Mouse (Mus musculus): ENCODE data around the gene Atat1. TPM values are rescaled to one million over a fixed set of nuclear protein-coding genes. Genes with fewer than 3 reads are reported as not detected.

The Atat1 gene
- polyA plus RNA-seq, 1 experiment from 2014 or later, result 151 TPM

DNA sequence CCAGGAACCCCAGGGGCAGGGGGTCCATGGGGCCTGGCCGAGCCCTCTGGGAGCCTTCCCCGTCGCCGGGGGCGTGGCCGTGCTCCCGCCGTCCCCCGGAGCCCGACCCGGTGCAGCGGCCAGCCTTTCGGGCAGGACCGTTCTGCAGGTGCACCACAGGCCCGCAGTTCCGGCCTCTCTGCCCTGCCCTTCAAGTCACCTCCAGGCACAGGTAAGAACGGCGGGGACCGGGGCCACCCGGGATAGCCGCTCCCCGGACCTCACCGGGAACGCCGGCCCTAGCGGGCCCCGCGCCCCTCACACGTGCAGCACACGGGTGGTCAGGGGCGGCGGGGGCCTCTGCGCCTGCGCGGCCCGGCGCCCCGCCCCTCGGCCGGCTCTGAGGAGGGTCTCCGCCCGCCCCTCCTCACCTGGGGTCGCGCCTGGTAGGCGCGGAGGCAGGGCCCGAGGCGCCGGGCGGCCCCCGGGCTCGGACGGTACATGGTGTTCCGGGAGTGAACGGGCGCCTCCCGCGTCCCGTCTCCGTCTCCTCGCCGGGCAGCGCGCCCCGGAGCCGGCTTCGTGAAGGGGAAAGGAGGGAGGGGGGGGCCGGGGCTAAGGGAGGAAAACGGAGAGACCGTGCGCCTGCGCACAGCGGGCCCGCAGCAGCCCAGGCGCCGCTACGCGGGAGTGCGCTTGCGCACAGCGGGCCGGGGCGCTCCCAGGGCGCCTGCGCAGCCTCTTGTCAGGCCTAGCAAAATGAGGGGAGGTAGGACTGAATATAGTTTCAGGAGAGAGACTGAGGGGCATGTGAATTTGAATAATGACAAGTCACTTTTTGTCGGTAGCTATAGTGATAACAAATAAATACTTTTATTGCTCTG, 12.9 kb downstream of the Atat1 start, which contains the start of gene 2310061I04Rik:
Gene 2310061I04Rik, minus strand, starts transcription at position 651 of the 863 bp plus-strand sequence.
- Histone ChIP-seq H3K4me1 (peaks cover 21% of the 10 kb centered on the region), H3K4me3 (peak within 1 kb of the TSS; percentile 82), H3K36me3 (peaks cover 66% of the 10 kb centered on the region), H3K27me3 (no peaks in the 10 kb centered on the region), H3K9me3 (no peaks in the 10 kb centered on the region), H3K27ac (peak within 1 kb of the TSS; percentile 88), H3K9ac (peak within 1 kb of the TSS; percentile 87), H3K4me2 (peak within 1 kb of the TSS; percentile 99)
- under 1% methylated on average over 86 of the region's 86 CpGs for WGBS
- peak; percentile 91 for ATAC-seq (ENCODE audit: insufficient number of reproducible peaks, insufficient read depth, low FRiP score, low TSS enrichment, low read depth)

- Histone ChIP-seq H3K4me1 (no peaks in the 10 kb centered on the region), H3K27ac (no peak overlapping the region), H3K4me3 (no peak overlapping the region), H3K9ac (no peak overlapping the region), H3K4me2 (no peak overlapping the region), H3K36me3 (peaks cover 98% of the 10 kb centered on the region), H3K27me3 (no peaks in the 10 kb centered on the region), H3K9me3 (no peaks in the 10 kb centered on the region)
- ATAC-seq (ENCODE audit: insufficient number of reproducible peaks, insufficient read depth, low FRiP score, low TSS enrichment, low read depth), result no peak
- WGBS, result 88% methylated on average over 12 of the region's 17 CpGs
Observed at GRCm38 (mm10) chr17:35887725-35888124, 22.1 kb downstream of the Atat1 start.

DNA sequence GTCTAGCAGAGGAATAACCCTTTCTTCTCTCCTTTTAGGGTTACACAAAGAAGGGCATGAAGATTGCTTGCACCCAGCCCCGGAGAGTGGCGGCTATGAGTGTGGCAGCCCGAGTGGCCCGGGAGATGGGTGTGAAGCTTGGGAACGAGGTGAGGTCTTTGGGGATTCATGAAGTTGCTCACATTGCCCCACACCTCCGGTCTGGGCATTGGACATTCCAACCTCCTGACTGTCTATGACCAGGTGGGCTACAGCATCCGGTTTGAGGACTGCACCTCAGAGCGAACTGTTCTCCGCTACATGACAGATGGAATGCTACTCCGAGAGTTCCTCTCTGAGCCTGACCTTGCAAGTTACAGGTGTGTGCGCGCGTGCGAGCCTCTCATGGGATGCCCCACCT, 26.1 kb downstream of the Atat1 start:
- H3K36me3 ChIP-seq, result peaks cover 73% of the 10 kb centered on the region
- H3K27me3 ChIP-seq, result no peaks in the 10 kb centered on the region
- no peak for ATAC-seq (ENCODE audit: insufficient number of reproducible peaks, insufficient read depth, low FRiP score, low TSS enrichment, low read depth)
- H3K4me1 ChIP-seq, result peaks cover 14% of the 10 kb centered on the region
- H3K4me2 ChIP-seq, result no peak overlapping the region
- no peak overlapping the region for H3K27ac ChIP-seq
- no peaks in the 10 kb centered on the region for H3K9me3 ChIP-seq
- WGBS, result 94% methylated on average over 14 of the region's 14 CpGs
- H3K4me3 ChIP-seq, result no peak overlapping the region
- no peak overlapping the region for H3K9ac ChIP-seq

DNA sequence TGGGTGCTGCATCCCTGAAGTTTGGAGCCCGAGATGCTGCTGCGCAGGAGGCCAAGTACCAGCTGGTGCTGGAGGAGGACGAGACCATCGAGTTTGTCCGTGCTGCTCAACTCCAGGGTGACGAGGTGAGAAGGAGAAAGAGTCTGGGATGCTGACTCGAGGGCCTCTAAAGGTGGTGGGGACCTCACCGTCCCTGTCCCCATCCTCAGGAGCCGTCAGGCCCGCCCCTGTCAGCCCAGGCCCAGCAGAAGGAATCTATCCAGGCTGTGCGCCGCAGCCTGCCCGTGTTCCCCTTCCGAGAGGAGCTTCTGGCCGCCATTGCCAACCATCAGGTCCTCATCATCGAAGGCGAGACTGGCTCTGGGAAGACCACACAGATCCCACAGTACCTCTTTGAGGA, 27.0 kb downstream of the Atat1 start:
- H3K4me3 ChIP-seq, result no peak overlapping the region
- peaks cover 65% of the 10 kb centered on the region for H3K36me3 ChIP-seq
- H3K27ac ChIP-seq, result no peak overlapping the region
- no peak for ATAC-seq (ENCODE audit: insufficient number of reproducible peaks, insufficient read depth, low FRiP score, low TSS enrichment, low read depth)
- peaks cover 14% of the 10 kb centered on the region for H3K4me1 ChIP-seq
- no peak overlapping the region for H3K9ac ChIP-seq
- 91% methylated on average over 17 of the region's 17 CpGs for WGBS
- H3K27me3 ChIP-seq, result no peaks in the 10 kb centered on the region
- H3K4me2 ChIP-seq, result no peak overlapping the region
- H3K9me3 ChIP-seq, result no peaks in the 10 kb centered on the region

GRCm38 (mm10) chr17:35879245-35880057, 30.4 kb downstream of the Atat1 start, which contains the start of gene Dhx16:
Gene Dhx16 (plus strand): TSS chr17:35879819.
- ATAC-seq (ENCODE audit: insufficient number of reproducible peaks, insufficient read depth, low FRiP score, low TSS enrichment, low read depth), result peak; percentile 86
- peak within 1 kb of the TSS; percentile 66 for H3K27ac ChIP-seq

GRCm38 (mm10) chr17:35874721-35875120, 35.2 kb downstream of the Atat1 start:
- H3K4me2 ChIP-seq, result no peak overlapping the region
- H3K27me3 ChIP-seq, result no peaks in the 10 kb centered on the region
- no peak overlapping the region for H3K9ac ChIP-seq
- ATAC-seq (ENCODE audit: insufficient number of reproducible peaks, insufficient read depth, low FRiP score, low TSS enrichment, low read depth), result no peak
- no peak overlapping the region for H3K4me3 ChIP-seq
- no peak overlapping the region for H3K27ac ChIP-seq
- H3K4me1 ChIP-seq, result peaks cover 34% of the 10 kb centered on the region
- WGBS, result 89% methylated on average over 6 of the region's 6 CpGs
- H3K9me3 ChIP-seq, result 0 out of 2 replicates have a peak, but pooled peaks cover 3% of the 10 kb centered on the region
- peaks cover 54% of the 10 kb centered on the region for H3K36me3 ChIP-seq

More at GRCm38 (mm10) chr17:35879245-35880057, 30.4 kb downstream of the Atat1 start, which contains the start of gene Dhx16:
- H3K4me1 ChIP-seq, result peaks cover 14% of the 10 kb centered on the region
- no peaks in the 10 kb centered on the region for H3K27me3 ChIP-seq
- H3K4me2 ChIP-seq, result peak within 1 kb of the TSS; percentile 81
- H3K4me3 ChIP-seq, result peak within 1 kb of the TSS; percentile 96
- peak within 1 kb of the TSS; percentile 85 for H3K9ac ChIP-seq
- no peaks in the 10 kb centered on the region for H3K9me3 ChIP-seq
- H3K36me3 ChIP-seq, result peaks cover 52% of the 10 kb centered on the region
- 6% methylated on average over 66 of the region's 66 CpGs for WGBS

GRCm38 (mm10) chr17:35873774-35874519, 35.9 kb downstream of the Atat1 start:
- WGBS, result 32% methylated on average over 21 of the region's 21 CpGs
- no peak; the same call in 1 of the 2 replicates for ATAC-seq (ENCODE audit: insufficient number of reproducible peaks, insufficient read depth, low FRiP score, low TSS enrichment, low read depth)
- peaks cover 41% of the 10 kb centered on the region for H3K4me1 ChIP-seq
- H3K36me3 ChIP-seq, result peaks cover 54% of the 10 kb centered on the region
- peak overlapping the region; percentile 61 for H3K9ac ChIP-seq
- H3K27me3 ChIP-seq, result no peaks in the 10 kb centered on the region
- H3K4me3 ChIP-seq, result peak overlapping the region; percentile 10
- peak overlapping the region; percentile 38 for H3K4me2 ChIP-seq
- H3K27ac ChIP-seq, result no peak overlapping the region
- 0 out of 2 replicates have a peak, but pooled peaks cover 3% of the 10 kb centered on the region for H3K9me3 ChIP-seq

GRCm38 (mm10) chr17:35870884-35871696, 38.8 kb downstream of the Atat1 start:
- H3K27ac ChIP-seq, result peak overlapping the region; percentile 98
- H3K9ac ChIP-seq, result peak overlapping the region; percentile 89; the same call in 1 of the 2 replicates
- ATAC-seq (ENCODE audit: insufficient number of reproducible peaks, insufficient read depth, low FRiP score, low TSS enrichment, low read depth), result no peak
- H3K4me1 ChIP-seq, result peaks cover 62% of the 10 kb centered on the region
- H3K27me3 ChIP-seq, result no peaks in the 10 kb centered on the region
- H3K4me2 ChIP-seq, result peak overlapping the region; percentile 99
- H3K36me3 ChIP-seq, result peaks cover 51% of the 10 kb centered on the region
- 0 out of 2 replicates have a peak, but pooled peaks cover 3% of the 10 kb centered on the region for H3K9me3 ChIP-seq
- 80% methylated on average over 8 of the region's 8 CpGs for WGBS
- H3K4me3 ChIP-seq, result peak overlapping the region; percentile 73

- ATAC-seq (ENCODE audit: insufficient number of reproducible peaks, insufficient read depth, low FRiP score, low TSS enrichment, low read depth), result no peak
- H3K27ac ChIP-seq, result peak overlapping the region; percentile 98
- 41% methylated on average over 9 of the region's 9 CpGs for WGBS
- no peaks in the 10 kb centered on the region for H3K27me3 ChIP-seq
- H3K9ac ChIP-seq, result peak overlapping the region; percentile 89
- H3K9me3 ChIP-seq, result 0 out of 2 replicates have a peak, but pooled peaks cover 3% of the 10 kb centered on the region
- H3K4me1 ChIP-seq, result peaks cover 62% of the 10 kb centered on the region
- peak overlapping the region; percentile 99 for H3K4me2 ChIP-seq
- peaks cover 46% of the 10 kb centered on the region for H3K36me3 ChIP-seq
- peak overlapping the region; percentile 73 for H3K4me3 ChIP-seq
Observed at GRCm38 (mm10) chr17:35870151-35870883, 39.6 kb downstream of the Atat1 start.

Data from embryonic facial prominence, embryonic 13.5 days (tissue).